Mouse (Mus musculus): Measurements from ENCODE around the gene Syndig1l. TPM values are rescaled to one million over a fixed set of nuclear protein-coding genes. Genes with fewer than 3 reads are reported as not detected.

Gene Syndig1l
- not detected for polyA plus RNA-seq (2017; shearing (Covaris generic))

- ATAC-seq: no peak
Measured at GRCm38 (mm10) chr12:84698319-84699081, at the start of gene Syndig1l. TSS of gene Syndig1l (minus strand) at chr12:84698831.

DNA sequence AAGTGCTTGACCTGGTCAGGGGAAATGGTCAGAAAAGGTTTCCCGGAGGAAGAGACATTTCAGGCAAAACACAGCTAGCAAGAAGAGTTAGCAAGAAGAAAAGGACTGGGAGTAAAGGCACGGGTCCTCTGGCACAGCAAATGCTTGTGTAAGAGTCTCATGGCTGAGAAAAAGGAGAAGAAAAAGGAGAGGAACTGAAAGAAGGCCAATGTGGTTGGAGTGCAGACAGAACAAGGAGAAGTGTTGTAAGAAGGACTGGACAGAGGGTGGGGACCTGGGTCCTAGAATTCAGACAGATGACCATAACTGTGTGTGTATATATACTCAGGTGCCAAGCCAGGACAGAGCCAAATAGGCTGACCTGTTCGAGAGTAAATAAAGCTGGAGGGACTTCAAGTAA is 49.5 kb upstream of the Syndig1l start:
- ATAC-seq: no peak

GRCm38 (mm10) chr12:84745700-84746099 is 47.1 kb upstream of the Syndig1l start:
- no peak for ATAC-seq

GRCm38 (mm10) chr12:84743496-84743895 is 44.9 kb upstream of the Syndig1l start:
- no peak for ATAC-seq

DNA sequence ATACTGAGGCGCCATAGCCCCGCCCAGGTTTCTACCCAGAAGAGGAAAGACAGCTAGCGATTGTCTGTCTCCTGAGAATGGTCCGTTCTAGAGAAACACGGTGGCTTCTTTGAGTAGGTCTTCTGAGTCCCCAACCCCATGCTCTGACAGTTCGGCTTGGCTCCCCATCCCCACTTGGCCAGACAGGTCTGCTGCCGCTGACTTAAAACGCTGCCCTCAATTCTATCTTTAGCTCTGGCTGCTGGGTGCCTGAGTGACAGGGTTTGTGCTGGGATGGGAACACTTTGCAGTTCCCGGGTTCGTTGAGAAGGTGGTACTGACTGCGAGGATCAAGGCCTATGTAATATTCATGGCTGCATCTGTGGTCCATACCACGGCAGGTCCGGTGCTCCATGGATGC is 34.7 kb upstream of the Syndig1l start:
- ATAC-seq: no peak

DNA sequence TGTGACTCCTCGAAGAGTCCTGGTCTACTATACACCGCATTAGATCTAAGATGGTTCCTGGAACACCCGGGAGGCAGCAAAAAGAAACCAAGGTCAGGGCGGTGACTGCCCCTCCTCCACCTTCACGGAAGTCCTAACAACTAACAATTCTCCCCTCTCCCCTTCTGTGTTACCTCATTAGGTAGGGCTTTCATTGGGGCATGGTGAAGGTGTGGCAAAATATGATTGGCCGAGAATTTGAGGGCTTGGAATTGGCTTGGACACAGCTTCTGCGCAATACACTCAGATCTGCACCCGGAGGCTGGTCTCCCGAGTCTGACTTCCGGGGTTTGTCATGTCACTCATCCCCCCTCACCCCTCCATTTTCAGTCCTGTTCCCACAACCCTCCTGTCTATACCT is 29.8 kb upstream of the Syndig1l start:
- ATAC-seq: no peak

GRCm38 (mm10) chr12:84727434-84727833 is 28.8 kb upstream of the Syndig1l start:
- ATAC-seq: no peak

GRCm38 (mm10) chr12:84726986-84727385 is 28.4 kb upstream of the Syndig1l start:
- ATAC-seq: no peak

DNA sequence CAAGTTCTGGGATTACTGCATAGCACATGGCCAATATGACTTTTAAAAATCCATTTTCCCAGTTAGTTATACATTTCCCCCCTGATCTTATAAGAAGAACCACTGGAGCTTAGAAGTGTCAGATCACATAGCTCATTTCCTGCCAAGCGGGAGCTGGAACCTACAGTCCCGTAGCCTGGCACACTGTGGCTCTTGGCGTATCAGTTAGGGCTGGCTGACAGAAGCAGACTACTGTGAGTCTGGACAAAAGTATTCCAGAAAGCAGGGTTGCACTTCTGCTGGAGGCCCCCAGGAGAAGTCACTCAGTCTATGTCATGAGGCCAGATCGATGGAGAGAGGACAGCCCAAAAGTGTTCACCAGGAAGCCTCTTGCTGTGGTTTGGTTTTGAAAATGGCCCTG is 27.8 kb upstream of the Syndig1l start:
- ATAC-seq: no peak

DNA sequence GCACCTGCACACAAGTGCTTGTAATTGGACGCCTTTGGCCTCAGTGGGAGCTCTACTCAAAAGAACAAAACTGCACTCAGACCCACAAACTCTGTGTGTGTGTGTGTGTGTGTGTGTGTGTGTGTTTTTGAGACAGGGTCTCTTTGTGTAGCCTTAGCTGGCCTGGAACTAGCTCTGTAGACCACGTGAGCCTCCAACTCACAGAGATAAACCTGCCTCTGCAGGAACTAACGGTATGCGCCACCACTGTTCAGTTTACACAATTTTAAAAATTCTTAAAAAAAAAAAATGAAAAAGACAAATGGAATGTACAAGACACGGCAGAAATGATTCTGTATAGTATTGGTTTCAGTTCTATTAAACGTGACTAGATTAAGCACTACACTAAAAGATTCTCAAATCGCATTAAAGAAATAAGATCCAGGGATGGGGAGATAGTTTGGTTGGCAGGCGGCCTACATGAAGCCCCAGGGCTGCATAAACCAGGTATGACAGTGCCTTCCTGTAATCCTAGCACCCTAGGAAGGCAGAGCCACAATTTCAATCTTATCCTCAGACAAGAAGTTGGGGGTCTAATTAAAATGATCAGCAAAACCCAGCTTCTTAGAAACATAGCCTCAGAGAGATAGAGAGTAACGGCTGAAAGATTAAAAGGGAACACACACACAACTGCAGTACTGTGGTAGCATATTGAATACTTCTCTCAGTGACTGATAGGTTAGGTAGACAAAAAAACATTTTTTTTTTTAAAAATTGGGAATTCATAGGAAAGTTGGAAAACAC is 20.0 kb upstream of the Syndig1l start:
- ATAC-seq: no peak

DNA sequence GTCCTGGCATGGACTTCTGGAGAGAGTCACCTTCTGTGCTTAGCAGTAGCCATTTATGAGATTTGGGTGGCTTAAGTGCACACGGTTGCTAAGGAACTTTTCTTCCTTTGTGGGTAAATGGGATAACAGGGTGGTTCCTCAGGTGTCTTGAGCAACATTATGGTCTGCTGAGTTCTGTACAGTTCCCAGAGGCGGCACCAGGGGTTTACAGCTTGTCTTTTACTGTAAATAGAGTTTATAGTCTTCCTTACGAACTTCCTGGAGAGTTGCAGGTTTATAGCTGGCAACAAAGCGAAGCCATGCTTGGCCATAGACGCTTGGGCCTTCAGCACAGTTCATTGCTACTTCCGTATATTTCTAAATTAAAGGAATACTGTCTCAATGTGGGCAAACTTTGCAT is 15.9 kb upstream of the Syndig1l start:
- no peak for ATAC-seq

DNA sequence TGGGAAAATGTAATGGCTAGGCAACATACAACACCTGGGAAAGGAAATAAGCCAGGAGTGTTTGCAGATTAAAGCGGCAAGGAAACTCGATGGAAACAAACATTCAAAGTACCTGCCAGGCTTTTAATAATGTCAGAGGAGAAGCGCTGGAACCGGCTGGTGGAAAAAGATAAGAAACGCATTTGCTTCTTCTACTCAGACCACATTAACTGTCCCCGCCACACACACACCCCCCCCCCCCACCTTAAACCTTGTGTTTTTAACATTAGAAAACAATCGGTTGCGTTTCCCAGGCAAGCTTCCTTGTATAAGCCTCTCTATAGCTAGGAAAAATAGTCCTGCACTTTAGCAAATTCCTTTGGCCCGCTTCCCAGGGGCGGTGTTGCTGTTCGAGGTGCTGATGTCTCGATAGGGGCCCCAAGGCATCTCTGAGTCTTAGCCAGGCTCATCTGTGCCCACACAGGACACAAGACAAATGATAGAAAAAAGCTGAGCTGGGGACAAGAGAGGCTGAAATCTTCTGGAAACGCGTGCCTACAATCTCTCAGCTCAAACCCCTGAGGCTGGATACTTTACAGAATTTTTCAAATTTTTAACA is 11.3 kb upstream of the Syndig1l start:
- no peak for ATAC-seq

GRCm38 (mm10) chr12:84707804-84708203 is 9.2 kb upstream of the Syndig1l start:
- ATAC-seq: no peak

DNA sequence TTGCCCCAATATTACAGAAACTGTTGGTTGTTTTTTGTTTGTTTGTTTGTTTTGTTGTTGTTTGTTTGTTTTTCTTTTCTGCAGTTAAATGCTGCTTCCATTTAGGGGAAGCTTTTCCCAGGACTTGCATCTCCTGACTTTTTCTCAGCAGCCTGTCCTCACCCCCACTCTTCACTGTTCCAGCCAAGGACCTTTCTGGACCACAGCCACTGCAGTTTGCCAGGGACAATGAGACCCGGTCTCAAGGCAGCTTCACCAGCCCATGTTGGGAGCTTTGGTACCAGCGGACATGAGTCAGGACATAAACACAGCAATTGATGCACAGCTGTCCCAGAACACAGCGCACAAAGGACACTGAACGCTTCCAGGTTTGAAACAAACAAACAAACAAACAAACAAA is 8.3 kb upstream of the Syndig1l start:
- ATAC-seq: no peak

DNA sequence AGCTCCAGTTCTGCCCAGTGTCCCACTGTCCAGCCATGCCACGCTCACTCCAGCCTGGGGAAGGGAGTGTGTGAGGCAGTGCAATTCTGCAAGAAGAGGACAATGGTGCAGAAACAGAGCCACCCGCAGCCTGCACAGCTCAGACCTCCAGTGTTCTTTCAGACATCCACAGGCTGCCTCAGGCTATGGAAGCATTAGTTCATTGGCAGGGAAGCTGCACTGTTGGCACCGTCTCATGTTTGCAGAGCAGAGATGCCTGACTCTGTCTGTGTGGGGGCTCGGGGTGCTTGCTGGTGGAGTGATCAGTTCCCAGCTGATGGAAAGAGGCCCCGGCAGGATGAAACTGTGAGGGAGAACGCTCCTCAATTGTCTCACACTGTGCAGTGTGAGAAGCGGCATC is 4.0 kb upstream of the Syndig1l start:
- no peak for ATAC-seq

DNA sequence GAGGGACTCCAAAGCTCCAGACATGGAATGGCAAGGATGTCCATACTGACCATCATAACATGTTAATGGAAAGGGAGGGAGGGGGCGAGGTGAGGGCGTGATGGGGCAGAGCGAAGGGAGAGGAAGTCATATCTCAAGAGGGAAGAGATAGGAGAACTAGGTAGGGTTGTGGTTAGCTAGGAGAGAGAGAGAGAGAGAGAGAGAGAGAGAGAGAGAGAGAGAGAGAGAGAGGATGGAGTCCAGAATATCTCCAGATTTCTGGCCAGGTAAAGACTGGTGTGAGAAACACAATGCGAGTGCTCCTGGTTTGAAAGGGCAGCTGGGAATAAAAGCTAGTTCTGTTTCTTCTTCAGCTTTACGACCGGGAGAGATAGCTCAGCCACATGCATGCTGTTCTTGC is 6.5 kb downstream of the Syndig1l start:
- ATAC-seq: no peak

- ATAC-seq: no peak
Measured at GRCm38 (mm10) chr12:84691347-84691746, 7.3 kb downstream of the Syndig1l start.

- no peak for ATAC-seq
Measured at GRCm38 (mm10) chr12:84689051-84689450, 9.6 kb downstream of the Syndig1l start.

DNA sequence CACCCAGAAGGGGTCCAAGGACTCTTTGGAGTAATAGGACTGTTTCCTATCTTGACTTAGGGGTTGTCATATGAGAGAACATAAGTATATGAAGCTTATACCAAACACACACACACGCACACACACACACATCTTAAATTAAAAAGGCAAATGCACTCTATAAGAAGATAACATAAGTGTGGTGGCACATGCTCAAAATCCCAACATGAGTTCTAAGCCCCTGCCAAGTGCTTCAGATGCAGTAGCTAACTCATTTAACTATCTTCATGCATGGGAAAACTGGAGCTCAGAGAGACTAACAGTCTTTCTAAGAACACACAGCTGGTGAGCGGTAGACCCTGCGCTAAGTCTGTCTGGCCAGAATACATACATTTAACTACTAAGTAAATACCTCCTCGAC is 11.1 kb downstream of the Syndig1l start:
- ATAC-seq: no peak

DNA sequence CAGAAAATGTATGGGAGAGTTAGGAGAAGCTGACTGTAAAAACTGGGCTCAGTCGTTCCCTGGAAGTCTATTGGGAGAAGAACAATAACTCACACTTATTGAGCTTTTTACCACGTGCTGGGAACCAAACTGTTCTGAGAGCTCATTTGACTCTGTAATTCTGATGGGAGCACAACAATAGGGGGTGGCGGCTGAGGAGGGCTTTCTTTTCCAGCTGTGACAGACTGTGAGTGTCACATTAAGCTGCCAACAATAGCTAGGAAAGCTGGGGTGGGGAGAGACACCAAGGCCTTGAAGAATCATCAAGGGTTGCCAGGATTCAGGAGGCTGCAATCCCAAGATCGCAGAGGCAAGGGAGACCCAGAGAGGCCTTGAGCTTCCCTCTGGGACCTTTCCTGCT is 12.5 kb downstream of the Syndig1l start:
- ATAC-seq: no peak

DNA sequence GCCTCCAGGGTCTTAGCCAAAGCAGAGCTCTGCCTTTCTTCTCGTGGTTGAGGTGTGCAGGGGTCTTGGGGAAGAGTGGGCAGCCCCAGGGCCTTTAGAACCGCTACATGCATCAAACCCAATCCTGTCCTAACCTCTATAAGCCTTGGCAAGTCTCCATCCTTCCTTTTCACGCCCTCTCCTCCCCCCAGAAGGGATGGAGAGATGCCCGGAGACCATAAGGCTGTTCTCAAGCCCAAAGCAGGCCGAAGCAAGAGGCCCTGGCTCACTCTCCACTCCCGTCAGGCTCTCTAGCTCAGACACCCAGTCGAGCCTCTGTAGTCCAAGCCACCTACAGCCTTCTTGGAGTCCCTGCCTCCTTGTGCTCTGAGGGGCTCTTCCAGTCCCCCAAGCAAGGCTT is 14.1 kb downstream of the Syndig1l start:
- no peak for ATAC-seq

GRCm38 (mm10) chr12:84676011-84676410 is 22.6 kb downstream of the Syndig1l start:
- no peak for ATAC-seq

DNA sequence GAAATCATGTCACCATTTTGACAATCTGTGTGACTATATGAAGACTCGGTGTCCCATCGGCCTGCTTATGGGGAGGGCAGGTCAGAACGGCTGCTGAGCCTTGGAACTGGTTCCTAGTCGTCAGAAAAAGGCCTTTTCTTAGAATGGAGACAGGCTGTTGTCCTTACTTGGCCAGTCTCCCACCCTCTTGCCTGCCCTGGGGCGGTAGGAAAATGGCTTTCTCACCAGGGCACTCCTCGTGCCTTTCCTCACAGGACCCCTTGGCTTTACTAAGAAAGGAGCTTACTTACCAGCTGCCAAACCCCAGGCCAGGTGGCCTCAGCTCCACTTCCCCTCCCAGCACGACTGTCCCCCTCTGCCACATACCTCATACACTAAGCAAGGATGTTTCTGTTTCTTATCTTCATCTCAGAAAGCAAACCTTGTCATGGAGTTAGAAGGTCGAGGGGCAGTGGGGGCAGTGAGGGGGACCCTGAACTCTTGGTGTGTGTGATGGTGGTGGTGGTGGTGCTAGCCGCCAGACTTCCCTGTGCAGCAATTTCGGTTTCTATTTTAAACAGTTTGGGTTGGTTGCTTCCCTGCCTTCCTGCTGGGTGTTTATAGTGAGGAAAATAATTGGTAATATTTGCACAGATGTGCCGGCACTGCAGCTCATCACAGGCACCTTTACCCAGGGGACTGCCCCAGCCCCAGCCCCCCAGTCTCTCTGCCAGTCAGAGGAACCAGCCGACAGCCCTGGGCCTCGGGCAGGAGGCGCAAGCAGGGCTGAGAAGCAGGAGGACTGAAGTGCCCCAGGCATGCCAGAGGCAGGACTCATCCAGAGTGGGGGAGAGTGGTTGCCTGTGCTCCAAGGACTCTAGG is 23.7 kb downstream of the Syndig1l start:
- peak; percentile 60 for ATAC-seq

All from inflammation-experienced regulatory T-cells, adult 6 months (primary cell).